Mouse (Mus musculus): ENCODE data around the gene Rai14. TPM values are rescaled to one million over a fixed set of nuclear protein-coding genes. Genes with fewer than 3 reads are reported as not detected.
A peak's percentile ranks its signal among the peaks of the same experiment; 100 is the strongest.

The Rai14 gene
- polyA plus RNA-seq, 1 experiment from 2014 or later: 13.8 TPM

DNA sequence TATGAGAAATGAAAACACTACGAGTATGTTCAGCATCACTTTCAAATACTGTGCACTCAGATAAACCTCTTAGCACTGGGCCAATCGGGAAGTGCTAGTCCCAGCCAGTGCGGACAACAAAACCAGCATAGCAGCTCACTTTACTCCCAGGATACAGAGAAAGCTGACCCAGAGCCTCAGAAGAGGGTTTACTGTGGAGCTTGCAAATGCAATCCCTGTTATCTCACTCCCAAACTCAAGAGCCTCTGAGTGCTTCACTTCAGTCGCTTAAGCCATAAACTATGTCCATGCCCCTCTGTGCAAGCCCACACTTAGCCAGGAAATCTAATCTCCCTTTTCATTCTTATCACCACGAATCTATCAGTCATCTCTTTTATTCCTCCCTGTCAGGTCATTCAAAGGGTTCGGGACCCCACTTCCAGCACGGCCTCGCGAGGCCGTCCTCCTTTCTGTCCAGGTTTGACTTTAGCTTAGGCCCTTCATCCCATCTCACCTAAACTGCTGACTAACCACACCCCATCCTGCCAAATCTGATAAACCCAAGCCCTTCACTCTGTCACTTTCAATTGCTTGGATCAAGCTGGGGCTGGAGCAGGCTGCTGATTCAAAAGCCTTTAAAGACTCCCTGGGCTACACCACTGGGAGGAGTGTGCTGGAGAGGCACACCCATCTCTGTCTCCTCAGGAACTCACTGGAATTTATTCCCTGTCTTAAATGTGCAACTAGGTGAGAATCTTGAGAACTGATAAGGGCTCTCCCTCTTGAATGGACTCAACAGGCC is 46.1 kb downstream of the Rai14 start:
- Histone ChIP-seq H3K9ac (no peak overlapping the region), H3K9me3 (replicated peaks) (no peaks in the 10 kb centered on the region), H3K4me2 (no peak overlapping the region), H3K4me3 (no peak overlapping the region), H3K27me3 (peaks cover 37% of the 10 kb centered on the region), H3K27ac (no peak overlapping the region), H3K36me3 (no peaks in the 10 kb centered on the region), H3K4me1 (replicated peaks) (peaks cover 39% of the 10 kb centered on the region)
- 31% methylated on average over 10 of the region's 10 CpGs for WGBS
- no peak for ATAC-seq (replicated peaks; ENCODE audit: insufficient number of reproducible peaks, insufficient read depth, low FRiP score, low read depth)

- WGBS: 71% methylated on average over 8 of the region's 8 CpGs
- no peak overlapping the region for H3K27ac ChIP-seq
- H3K4me1 ChIP-seq (replicated peaks): peaks cover 38% of the 10 kb centered on the region
- no peak for ATAC-seq (replicated peaks; ENCODE audit: insufficient number of reproducible peaks, insufficient read depth, low FRiP score, low read depth)
- no peak overlapping the region for H3K4me3 ChIP-seq
- H3K9ac ChIP-seq: no peak overlapping the region
- no peaks in the 10 kb centered on the region for H3K36me3 ChIP-seq
- no peak overlapping the region for H3K4me2 ChIP-seq
- no peaks in the 10 kb centered on the region for H3K9me3 ChIP-seq (replicated peaks)
- H3K27me3 ChIP-seq: peaks cover 27% of the 10 kb centered on the region
Measured at GRCm38 (mm10) chr15:10665816-10666215, 48.6 kb downstream of the Rai14 start.

GRCm38 (mm10) chr15:10664529-10664898 is 49.9 kb downstream of the Rai14 start:
- H3K27me3 ChIP-seq: peaks cover 17% of the 10 kb centered on the region
- H3K27ac ChIP-seq: no peak overlapping the region
- H3K4me3 ChIP-seq: no peak overlapping the region
- ATAC-seq (replicated peaks; ENCODE audit: insufficient number of reproducible peaks, insufficient read depth, low FRiP score, low read depth): no peak
- H3K4me1 ChIP-seq (replicated peaks): peaks cover 38% of the 10 kb centered on the region
- H3K9me3 ChIP-seq (replicated peaks): no peaks in the 10 kb centered on the region
- no peak overlapping the region for H3K4me2 ChIP-seq
- H3K36me3 ChIP-seq: no peaks in the 10 kb centered on the region
- no peak overlapping the region for H3K9ac ChIP-seq
- WGBS: 66% methylated on average over 5 of the region's 5 CpGs

DNA sequence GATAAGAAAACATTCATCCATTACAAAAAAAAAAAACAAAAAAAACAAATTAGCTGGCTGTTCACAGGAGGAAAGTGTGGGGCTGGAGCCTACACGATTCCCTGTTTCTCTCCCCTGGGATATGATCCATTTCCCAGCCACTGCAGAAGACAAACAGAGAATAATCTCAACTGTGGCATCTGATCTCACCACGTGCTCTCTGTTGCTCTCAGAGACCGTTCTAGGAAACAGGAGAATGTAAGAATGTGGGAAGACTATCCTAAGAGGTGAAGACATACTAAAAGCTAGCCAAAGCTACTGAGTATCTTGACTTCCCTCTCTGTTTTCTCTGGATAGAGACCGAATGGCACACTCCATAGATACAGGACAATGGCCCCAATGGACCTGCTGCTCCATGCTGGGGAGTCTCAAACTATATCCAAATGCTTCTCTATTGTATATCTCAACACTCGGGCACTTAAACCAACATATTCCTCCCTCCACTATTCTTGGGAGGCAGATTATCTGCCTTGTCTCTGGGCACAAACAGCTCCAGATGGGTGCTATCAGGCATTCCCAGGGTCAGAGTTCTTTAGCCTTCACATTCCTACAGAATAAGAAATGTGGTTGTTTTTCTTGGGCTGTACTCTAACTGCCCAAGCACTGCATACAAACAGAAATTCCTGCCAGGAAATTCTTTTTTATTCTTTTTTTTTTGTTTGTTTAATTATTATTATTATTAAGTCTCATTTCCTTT is 50.5 kb downstream of the Rai14 start:
- no peak for ATAC-seq (replicated peaks; ENCODE audit: insufficient number of reproducible peaks, insufficient read depth, low FRiP score, low read depth)
- Histone ChIP-seq H3K4me1 (replicated peaks) (peaks cover 38% of the 10 kb centered on the region), H3K4me2 (no peak overlapping the region), H3K36me3 (no peaks in the 10 kb centered on the region), H3K27ac (no peak overlapping the region), H3K27me3 (peaks cover 13% of the 10 kb centered on the region), H3K9ac (no peak overlapping the region), H3K4me3 (no peak overlapping the region), H3K9me3 (replicated peaks) (no peaks in the 10 kb centered on the region)
- WGBS: 44% methylated on average over 5 of the region's 5 CpGs

DNA sequence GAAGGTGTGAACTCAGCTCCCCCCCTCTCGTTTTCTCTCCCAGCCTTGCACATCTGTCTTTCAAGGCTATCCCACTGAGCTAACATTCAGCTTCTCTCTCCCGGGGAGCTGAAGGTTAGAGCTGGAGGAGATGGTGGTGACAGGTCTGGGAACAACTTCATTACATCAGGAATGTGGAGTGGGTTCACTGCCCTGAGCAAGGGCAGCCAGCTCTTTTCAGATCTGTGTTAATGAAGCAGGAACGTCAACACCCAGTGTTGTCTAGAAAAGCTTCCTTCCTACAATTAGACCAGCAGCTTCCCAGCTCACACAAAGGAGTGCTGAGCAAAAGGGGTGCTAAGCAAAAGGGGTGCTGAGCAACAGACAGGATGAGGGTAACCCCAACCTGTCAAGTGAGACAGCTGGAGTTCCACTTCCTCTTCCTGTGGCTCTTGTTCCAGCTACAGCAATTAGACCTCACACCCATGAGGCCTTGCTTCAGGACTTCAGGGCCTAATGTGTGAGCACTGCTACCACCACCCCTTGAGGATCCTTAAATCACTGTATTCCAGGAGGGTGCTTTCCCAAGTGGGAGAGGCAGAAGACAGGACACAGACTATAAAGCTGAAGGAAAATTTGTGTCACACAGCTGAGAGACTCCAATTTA is 52.3 kb downstream of the Rai14 start:
- Histone ChIP-seq H3K4me1 (replicated peaks) (peaks cover 22% of the 10 kb centered on the region), H3K27ac (0 out of 2 replicates have a peak overlapping the region, but pooled peaks have one; percentile 1), H3K36me3 (no peaks in the 10 kb centered on the region), H3K4me3 (no peak overlapping the region), H3K9me3 (replicated peaks) (no peaks in the 10 kb centered on the region), H3K9ac (no peak overlapping the region), H3K4me2 (no peak overlapping the region), H3K27me3 (peaks cover 8% of the 10 kb centered on the region; the same call in 1 of the 2 replicates)
- 18% methylated on average over 3 of the region's 3 CpGs for WGBS
- peak; percentile 69 for ATAC-seq (replicated peaks; ENCODE audit: insufficient number of reproducible peaks, insufficient read depth, low FRiP score, low read depth)

DNA sequence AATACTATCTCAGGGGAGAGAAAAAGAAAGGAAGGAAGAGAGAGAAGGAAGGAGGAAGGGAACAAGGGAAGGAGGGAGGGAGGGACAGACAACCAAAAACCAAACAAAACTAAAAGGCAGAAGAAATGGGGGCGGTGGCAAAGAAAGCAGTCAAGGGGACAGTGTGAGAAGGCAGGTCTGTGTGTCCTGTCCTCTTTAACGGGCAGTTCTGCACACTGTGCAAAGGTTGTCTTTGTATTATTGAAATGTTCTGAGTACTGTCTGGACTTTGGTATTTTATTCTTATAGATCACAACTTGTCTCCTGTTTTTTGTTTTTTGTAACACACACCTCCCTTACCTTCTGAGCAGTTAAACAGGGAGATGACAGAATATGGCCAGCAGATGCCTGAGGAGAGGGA is 55.6 kb downstream of the Rai14 start:
- Histone ChIP-seq H3K36me3 (no peaks in the 10 kb centered on the region), H3K9me3 (replicated peaks) (no peaks in the 10 kb centered on the region), H3K27me3 (0 out of 2 replicates have a peak, but pooled peaks cover 9% of the 10 kb centered on the region), H3K4me3 (no peak overlapping the region), H3K27ac (no peak overlapping the region), H3K4me1 (replicated peaks) (peaks cover 13% of the 10 kb centered on the region), H3K9ac (no peak overlapping the region), H3K4me2 (no peak overlapping the region)
- ATAC-seq (replicated peaks; ENCODE audit: insufficient number of reproducible peaks, insufficient read depth, low FRiP score, low read depth): no peak
- WGBS: 60% methylated on average over 2 of the region's 2 CpGs

DNA sequence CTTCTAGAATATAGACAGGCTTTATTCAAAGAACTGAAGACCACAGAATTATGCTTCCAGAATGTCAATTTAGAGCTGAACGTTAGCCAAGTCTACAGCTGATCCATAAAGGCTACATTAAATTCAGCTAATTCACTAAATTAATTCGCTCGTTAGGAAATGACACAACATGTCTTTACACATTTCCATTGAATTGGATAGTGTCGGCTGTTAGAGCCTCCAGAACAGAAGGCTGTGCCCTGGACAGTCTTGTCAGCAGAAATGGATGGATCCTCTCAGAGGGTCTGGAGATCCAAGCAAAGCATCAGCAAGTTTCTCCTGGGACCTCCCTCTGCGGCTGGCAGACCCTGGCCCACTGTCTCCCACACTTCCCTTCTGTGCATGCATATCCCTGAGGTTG is 58.3 kb downstream of the Rai14 start:
- ATAC-seq (replicated peaks; ENCODE audit: insufficient number of reproducible peaks, insufficient read depth, low FRiP score, low read depth): no peak
- WGBS: 88% methylated on average over 5 of the region's 5 CpGs
- H3K9ac ChIP-seq: no peak overlapping the region

GRCm38 (mm10) chr15:10655151-10655905 is 59.1 kb downstream of the Rai14 start:
- Histone ChIP-seq H3K4me2 (no peak overlapping the region), H3K9ac (no peak overlapping the region), H3K4me3 (no peak overlapping the region), H3K27me3 (0 out of 2 replicates have a peak, but pooled peaks cover 6% of the 10 kb centered on the region), H3K27ac (no peak overlapping the region), H3K36me3 (no peaks in the 10 kb centered on the region), H3K9me3 (replicated peaks) (no peaks in the 10 kb centered on the region), H3K4me1 (replicated peaks) (no peaks in the 10 kb centered on the region)
- ATAC-seq (replicated peaks; ENCODE audit: insufficient number of reproducible peaks, insufficient read depth, low FRiP score, low read depth): no peak
- 44% methylated on average over 8 of the region's 8 CpGs for WGBS

More for the DNA sequence above, 58.3 kb downstream of the Rai14 start:
- Histone ChIP-seq H3K9me3 (replicated peaks) (no peaks in the 10 kb centered on the region), H3K36me3 (no peaks in the 10 kb centered on the region), H3K27ac (no peak overlapping the region), H3K4me1 (replicated peaks) (no peaks in the 10 kb centered on the region), H3K4me2 (no peak overlapping the region), H3K27me3 (0 out of 2 replicates have a peak, but pooled peaks cover 6% of the 10 kb centered on the region), H3K4me3 (no peak overlapping the region)

DNA sequence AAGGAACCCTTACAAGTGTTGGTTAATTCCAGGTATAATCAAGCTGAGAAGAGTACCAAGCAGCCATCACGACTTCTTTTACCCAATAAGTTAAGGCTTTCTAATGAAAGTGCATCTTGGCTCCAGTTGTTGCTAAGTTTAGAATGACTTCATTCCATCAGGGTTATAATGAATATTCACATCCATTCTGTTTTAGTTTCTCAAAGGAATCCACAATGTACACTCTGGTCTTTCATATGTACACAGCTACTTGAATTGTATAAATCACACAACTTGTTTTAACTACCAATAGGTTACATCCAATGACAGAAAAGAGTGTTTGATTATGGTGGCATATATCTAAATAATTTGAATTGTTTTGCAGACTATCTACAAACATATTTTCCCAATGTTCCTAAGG is 59.7 kb downstream of the Rai14 start:
- H3K4me1 ChIP-seq (replicated peaks): no peaks in the 10 kb centered on the region
- H3K4me2 ChIP-seq: no peak overlapping the region
- no peak overlapping the region for H3K27ac ChIP-seq
- no peak overlapping the region for H3K9ac ChIP-seq
- no peaks in the 10 kb centered on the region for H3K9me3 ChIP-seq (replicated peaks)
- H3K4me3 ChIP-seq: no peak overlapping the region
- 0 out of 2 replicates have a peak, but pooled peaks cover 6% of the 10 kb centered on the region for H3K27me3 ChIP-seq
- H3K36me3 ChIP-seq: no peaks in the 10 kb centered on the region
- WGBS: 84% methylated on average over 1 of the region's 1 CpGs
- ATAC-seq (replicated peaks; ENCODE audit: insufficient number of reproducible peaks, insufficient read depth, low FRiP score, low read depth): no peak

- Histone ChIP-seq H3K9me3 (replicated peaks) (no peaks in the 10 kb centered on the region), H3K36me3 (no peaks in the 10 kb centered on the region), H3K4me2 (no peak overlapping the region), H3K27ac (no peak overlapping the region), H3K9ac (no peak overlapping the region), H3K4me1 (replicated peaks) (peaks cover 6% of the 10 kb centered on the region; the same call in 1 of the 2 replicates), H3K4me3 (no peak overlapping the region), H3K27me3 (0 out of 2 replicates have a peak, but pooled peaks cover 6% of the 10 kb centered on the region)
- 86% methylated on average over 2 of the region's 2 CpGs for WGBS
- ATAC-seq (replicated peaks; ENCODE audit: insufficient number of reproducible peaks, insufficient read depth, low FRiP score, low read depth): no peak
Measured at GRCm38 (mm10) chr15:10652931-10653475, 61.4 kb downstream of the Rai14 start.

All from heart, embryonic 15.5 days (tissue).